Mouse (Mus musculus) CH12.LX (cell line): ENCODE data around the gene Nexn.

Source experiments
- CHD2 ChIP-seq: IDR thresholded peaks from 2 replicates; pipeline ENCODE4 v1.6.1; 2011; ENCODE audit warnings: low read length, improper control_type of control experiment
- CTCF ChIP-seq, 2 experiments: IDR thresholded peaks in 1 of 2; conservative IDR thresholded peaks in 1 of 2; 2 replicates each; pipeline ENCODE4 v1.5.1; 2011 to 2012; ENCODE audit warnings: low read depth in 2 of 2, low read length in 2 of 2, improper control_type of control experiment in 1 of 2, inconsistent platforms in 1 of 2, mild to moderate bottlenecking in 1 of 2, moderate library complexity in 1 of 2
- E2F4 ChIP-seq: IDR thresholded peaks from 2 replicates; pipeline ENCODE4 v1.6.1; 2011; ENCODE audit warnings: low read depth, low read length, improper control_type of control experiment; ENCODE audit not compliant: insufficient replicate concordance
- EP300 ChIP-seq: IDR thresholded peaks from 2 replicates; pipeline ENCODE4 v1.6.1; 2011; ENCODE audit warnings: low read length, improper control_type of control experiment
- HCFC1 ChIP-seq: IDR thresholded peaks from 2 replicates; pipeline ENCODE4 v1.6.1; 2012; ENCODE audit warnings: low read depth, mild to moderate bottlenecking, inconsistent platforms, low read length, improper control_type of control experiment
- KAT2A ChIP-seq: IDR thresholded peaks from 2 replicates; pipeline ENCODE4 v1.6.1; 2012; ENCODE audit warnings: low read length, improper control_type of control experiment, inconsistent platforms; ENCODE audit not compliant: insufficient replicate concordance
- MEF2A ChIP-seq: IDR thresholded peaks from 2 replicates; pipeline ENCODE4 v1.6.1; 2014; ENCODE audit warnings: low read depth, mild to moderate bottlenecking, inconsistent platforms, low read length, improper control_type of control experiment, borderline replicate concordance
- POLR2A ChIP-seq: IDR thresholded peaks from 2 replicates; pipeline ENCODE4 v1.6.1; 2011; ENCODE audit warnings: low read depth, mild to moderate bottlenecking, improper control_type of control experiment, low read length
- TBP ChIP-seq: conservative IDR thresholded peaks from 2 replicates; pipeline ENCODE4 v1.6.1; 2011; ENCODE audit warnings: low read depth, low read length, improper control_type of control experiment
- USF1 ChIP-seq: IDR thresholded peaks from 2 replicates; pipeline ENCODE4 v1.6.1; 2014; ENCODE audit warnings: low read depth, mild to moderate bottlenecking, inconsistent platforms, low read length, improper control_type of control experiment
- ZC3H11A ChIP-seq: IDR thresholded peaks from 2 replicates; pipeline ENCODE4 v1.6.1; 2012; ENCODE audit warnings: low read depth, mild to moderate bottlenecking, inconsistent platforms, low read length, improper control_type of control experiment
- ZMIZ1 ChIP-seq: IDR thresholded peaks from 2 replicates; pipeline ENCODE4 v1.6.1; 2012; ENCODE audit warnings: low read depth, mild to moderate bottlenecking, inconsistent platforms, low read length, improper control_type of control experiment

DNA sequence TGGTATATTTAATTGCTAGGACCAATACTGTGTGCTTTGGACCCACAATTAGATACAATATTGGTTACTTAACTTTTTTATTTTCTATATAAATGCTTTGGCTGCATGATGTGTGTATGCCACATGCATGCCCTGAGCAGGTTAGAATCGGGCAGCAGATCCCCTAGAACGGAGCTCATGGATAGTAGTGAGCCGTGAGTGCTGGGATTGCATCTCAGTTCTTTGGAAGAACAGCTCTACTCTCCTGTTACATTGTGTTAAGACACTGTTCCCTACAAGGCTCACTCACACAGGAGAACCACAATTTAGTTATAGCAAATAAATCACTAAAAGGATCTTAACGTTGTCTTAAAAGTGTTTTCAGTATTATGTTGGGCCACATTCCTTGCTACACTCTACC lies 22.8 kb downstream of the Nexn start:
- TF ChIP-seq TBP (no peak), E2F4 (no peak), CTCF (conservative IDR thresholded peaks at IDR 0.05 in 1 of 2, IDR thresholded peaks at IDR 0.05 in 1 of 2; ENCODE audit: low read depth in 2 of 2, low read length in 2 of 2) (no peak), ZC3H11A (no peak), HCFC1 (no peak), USF1 (no peak), MEF2A (no peak), POLR2A (peak; percentile 31; the same call in 1 of the 2 replicates), CHD2 (no peak), EP300 (no peak), ZMIZ1 (no peak), KAT2A (no peak)
